1 mouse cellular context compared by ENCODE assay signal in the genomic region with DNA sequence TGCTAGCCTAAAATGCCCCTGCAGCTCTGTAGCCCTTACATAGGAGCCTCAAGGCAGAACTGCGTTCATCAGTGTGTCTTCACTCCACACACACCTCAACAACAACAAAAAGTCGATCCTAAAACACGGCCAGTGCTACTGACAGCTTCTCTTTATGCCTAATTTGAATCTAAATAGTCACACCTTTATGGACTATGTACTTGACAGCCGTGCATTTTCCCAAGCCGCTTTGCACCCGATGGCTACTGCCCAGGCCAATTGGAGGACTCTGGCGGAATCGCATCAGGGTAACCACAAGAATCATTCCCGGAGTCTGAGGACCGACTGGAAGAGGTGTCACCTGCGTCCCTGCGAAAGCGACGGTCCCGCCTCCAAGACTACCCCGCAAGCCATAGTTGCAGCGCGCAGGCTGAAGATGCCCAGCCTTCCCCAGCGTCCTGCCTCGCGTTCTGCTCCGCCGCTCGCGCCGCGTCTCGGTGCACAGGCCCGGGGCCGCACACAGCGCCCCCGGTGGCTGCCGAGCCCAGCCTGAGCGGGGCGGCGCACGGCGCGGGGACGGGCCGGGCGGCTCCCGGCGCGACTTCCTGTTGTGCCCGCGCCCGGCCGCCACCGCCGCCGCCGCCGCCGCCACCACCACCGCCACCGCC.
TF ChIP-seq lines count a peak whose summit lies in the region.

A gene (plus strand): TSS at position 545 of the 647 bp plus-strand sequence.

TF ChIP-seq in CH12.LX, 34 proteins besides CTCF, POLR2A, EP300 and RAD21 (continued from another document):
- no peak for TF ChIP-seq CHD1 (IDR thresholded peaks at IDR 0.05; ENCODE audit: low read depth, low read length)
- TF ChIP-seq SIN3A (IDR thresholded peaks at IDR 0.05; ENCODE audit: low read length) = no peak
- no peak for TF ChIP-seq SMC3 (IDR thresholded peaks at IDR 0.05; ENCODE audit: low read depth, low read length)
- peak; percentile 46 for TF ChIP-seq ELF1 (IDR thresholded peaks at IDR 0.05; ENCODE audit: low read depth, low read length)
- peak; percentile 41; the same call in 1 of the 2 replicates for TF ChIP-seq NRF1 (IDR thresholded peaks at IDR 0.05; ENCODE audit: low read depth, low read length)
- no peak for TF ChIP-seq CHD2 (IDR thresholded peaks at IDR 0.05; ENCODE audit: low read length)
- TF ChIP-seq UBTF (IDR thresholded peaks at IDR 0.05; ENCODE audit: low read depth, low read length) = peak; percentile 97
- TF ChIP-seq ZC3H11A (IDR thresholded peaks at IDR 0.05; ENCODE audit: low read depth, low read length) = no peak
- TF ChIP-seq IRF4 (IDR thresholded peaks at IDR 0.05; ENCODE audit: low read depth, low read length) = no peak
- TF ChIP-seq TCF12 (IDR thresholded peaks at IDR 0.05; ENCODE audit: low read depth, low read length) = peak; percentile 50; the same call in 1 of the 2 replicates
- TF ChIP-seq ZKSCAN1 (IDR thresholded peaks at IDR 0.05; ENCODE audit: borderline replicate concordance, low read depth, low read length) = no peak
- no peak for TF ChIP-seq JUN (IDR thresholded peaks at IDR 0.05; ENCODE audit: insufficient read depth, low read depth, low read length)
- no peak for TF ChIP-seq GABPA (IDR thresholded peaks at IDR 0.05; ENCODE audit: insufficient replicate concordance, low read depth, low read length)
- no peak for TF ChIP-seq USF1 (IDR thresholded peaks at IDR 0.05; ENCODE audit: low read depth, low read length)
- no peak for TF ChIP-seq ZNF384 (IDR thresholded peaks at IDR 0.05; ENCODE audit: low read depth, low read length)
